Mouse (Mus musculus) liver, adult 2 months (tissue): ENCODE results near the gene Olfr279. TPM values are rescaled to one million over a fixed set of nuclear protein-coding genes. Genes with fewer than 3 reads are reported as not detected.
A peak's percentile ranks its signal among the peaks of the same experiment; 100 is the strongest.

Experiments used
- DNase-seq: peaks from one replicate; pipeline ENCODE4 v3.0.0-alpha.2; 2011; ENCODE audit warnings: low read depth, low spot score; ENCODE audit errors: extremely low read depth
- H3K27ac ChIP-seq: fragments of 200-500 bp; replicated peaks from 2 replicates; pipeline ENCODE4 v1.5.1; 2012; ENCODE audit warnings: low read depth, mild to moderate bottlenecking, control low read depth, inconsistent platforms, low read length; ENCODE audit not compliant: insufficient read depth
- H3K27me3 ChIP-seq: fragments of 200-500 bp; 2 replicates; pipeline ENCODE4 v1.6.1; 2012; ENCODE audit warnings: mild to moderate bottlenecking, moderate library complexity, low read length, inconsistent platforms; ENCODE audit not compliant: control insufficient read depth, insufficient read depth
- H3K36me3 ChIP-seq: fragments of 200-500 bp; 2 replicates; pipeline ENCODE4 v1.6.1; 2012; ENCODE audit warnings: low read length, inconsistent platforms; ENCODE audit not compliant: control insufficient read depth, insufficient read depth
- H3K4me1 ChIP-seq: fragments of 200-500 bp; 2 replicates; pipeline ENCODE4 v1.6.1; 2011; ENCODE audit warnings: low read length; ENCODE audit not compliant: control insufficient read depth, insufficient read depth
- H3K4me3 ChIP-seq: fragments of 200-500 bp; 2 replicates; pipeline ENCODE4 v1.5.1; 2011; ENCODE audit warnings: low read depth, mild to moderate bottlenecking, control low read depth, low read length, moderate library complexity; ENCODE audit not compliant: insufficient read depth
- H3K79me2 ChIP-seq: fragments of 200-500 bp; 2 replicates; pipeline ENCODE4 v1.6.1; 2012; ENCODE audit warnings: inconsistent platforms, mild to moderate bottlenecking, low read length, moderate library complexity; ENCODE audit not compliant: control insufficient read depth, insufficient read depth
- H3K9ac ChIP-seq: fragments of 200-500 bp; 2 replicates; pipeline ENCODE4 v1.6.1; 2012; ENCODE audit warnings: low read depth, mild to moderate bottlenecking, control low read depth, inconsistent platforms, low read length
- CTCF ChIP-seq: fragments of 200-500 bp; IDR thresholded peaks from 2 replicates; pipeline ENCODE4 v1.5.1; 2011; ENCODE audit warnings: low read depth, low read length, control low read depth
- POLR2A ChIP-seq: fragments of 200-500 bp; IDR thresholded peaks from 2 replicates; pipeline ENCODE4 v1.6.1; 2011; ENCODE audit warnings: low read length, control low read depth; ENCODE audit not compliant: insufficient read depth; ENCODE audit errors: extremely low read depth
- whole genome bisulfite sequencing: fragments of 180-500 bp; shearing (Covaris S2); methylation state at CpG from one replicate; pipeline ENCODE4 v1.1.7; 2018; 5-methylcytosine and 5-hydroxymethylcytosine counted together
- polyA plus RNA-seq: library from polyadenylated mRNA; depleted of rRNA; stranded (reverse); fragments of >200 nt; gene quantifications from 2 replicates; pipeline ENCODE4 v1.2.3, GENCODE M21; 2012
- total RNA-seq: library from RNA; depleted of rRNA; stranded (reverse); fragments of >200 nt; gene quantifications from 2 replicates; pipeline ENCODE4 v1.2.3, GENCODE M21; 2014

The Olfr279 gene
- total and polyA plus RNA-seq, 2 experiments = not detected

DNA sequence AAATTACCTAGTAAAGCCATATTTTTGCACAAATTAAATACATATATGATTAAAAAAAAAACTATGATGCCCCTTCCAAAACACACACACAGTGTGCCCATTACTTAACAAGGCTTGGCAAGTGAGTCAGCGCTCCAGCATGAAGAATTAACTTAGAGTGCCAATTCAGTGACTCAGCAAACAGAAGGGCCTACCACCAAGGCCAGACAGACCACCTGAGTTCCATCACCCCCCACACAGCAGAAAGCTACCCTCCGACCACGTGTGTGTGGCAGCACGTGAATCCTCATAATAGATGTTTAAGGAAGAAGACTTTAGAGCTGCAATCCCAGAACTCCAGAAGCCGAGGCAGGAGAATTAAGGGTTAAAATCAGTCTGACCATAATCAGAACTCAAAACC lies 40.1 kb downstream of the Olfr279 start:
- peaks cover 4% of the 10 kb centered on the region for H3K4me1 ChIP-seq
- H3K27ac ChIP-seq = peak overlapping the region; percentile 98
- peak; percentile 75 for DNase-seq
- WGBS = 25% methylated on average over 5 of the region's 5 CpGs
- H3K79me2 ChIP-seq = peaks cover 12% of the 10 kb centered on the region; the same call in 1 of the 2 replicates
- no peak for TF ChIP-seq CTCF
- no peak for TF ChIP-seq POLR2A
- H3K36me3 ChIP-seq = peaks cover 37% of the 10 kb centered on the region
- H3K27me3 ChIP-seq = no peaks in the 10 kb centered on the region
- peak overlapping the region; percentile 73 for H3K9ac ChIP-seq
- H3K4me3 ChIP-seq = peak overlapping the region; percentile 75

DNA sequence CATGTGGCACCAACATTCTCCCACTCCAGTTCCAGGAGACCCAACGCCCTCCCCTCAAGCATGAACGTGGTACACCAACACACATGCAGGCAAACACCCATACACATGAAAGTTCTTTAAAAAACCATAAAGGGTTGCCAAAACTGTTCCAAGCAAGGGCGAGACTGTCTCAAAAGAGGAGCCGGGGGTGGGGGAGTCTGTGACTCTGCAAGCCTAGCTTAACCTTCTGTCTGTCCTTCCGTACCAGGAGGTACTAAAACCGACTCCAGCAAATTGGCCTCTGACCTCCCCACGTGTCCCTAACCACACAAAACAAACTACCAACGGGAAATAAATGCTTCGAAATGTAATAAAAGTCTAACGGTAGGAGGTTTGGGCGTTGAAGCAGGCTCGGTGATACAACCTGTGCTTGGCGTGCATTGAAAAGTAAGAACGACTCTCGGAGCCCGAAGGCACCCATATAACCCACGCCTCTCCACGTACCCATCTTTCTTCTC lies 40.9 kb downstream of the Olfr279 start:
- DNase-seq = peak; percentile 76
- no peaks in the 10 kb centered on the region for H3K27me3 ChIP-seq
- peak overlapping the region; percentile 75 for H3K4me3 ChIP-seq
- peak overlapping the region; percentile 98 for H3K27ac ChIP-seq
- peaks cover 12% of the 10 kb centered on the region; the same call in 1 of the 2 replicates for H3K79me2 ChIP-seq
- peak overlapping the region; percentile 81 for H3K9ac ChIP-seq
- peaks cover 29% of the 10 kb centered on the region for H3K36me3 ChIP-seq
- peaks cover 4% of the 10 kb centered on the region for H3K4me1 ChIP-seq
- under 1% methylated on average over 18 of the region's 18 CpGs for WGBS
- no peak for TF ChIP-seq CTCF
- TF ChIP-seq POLR2A = no peak

DNA sequence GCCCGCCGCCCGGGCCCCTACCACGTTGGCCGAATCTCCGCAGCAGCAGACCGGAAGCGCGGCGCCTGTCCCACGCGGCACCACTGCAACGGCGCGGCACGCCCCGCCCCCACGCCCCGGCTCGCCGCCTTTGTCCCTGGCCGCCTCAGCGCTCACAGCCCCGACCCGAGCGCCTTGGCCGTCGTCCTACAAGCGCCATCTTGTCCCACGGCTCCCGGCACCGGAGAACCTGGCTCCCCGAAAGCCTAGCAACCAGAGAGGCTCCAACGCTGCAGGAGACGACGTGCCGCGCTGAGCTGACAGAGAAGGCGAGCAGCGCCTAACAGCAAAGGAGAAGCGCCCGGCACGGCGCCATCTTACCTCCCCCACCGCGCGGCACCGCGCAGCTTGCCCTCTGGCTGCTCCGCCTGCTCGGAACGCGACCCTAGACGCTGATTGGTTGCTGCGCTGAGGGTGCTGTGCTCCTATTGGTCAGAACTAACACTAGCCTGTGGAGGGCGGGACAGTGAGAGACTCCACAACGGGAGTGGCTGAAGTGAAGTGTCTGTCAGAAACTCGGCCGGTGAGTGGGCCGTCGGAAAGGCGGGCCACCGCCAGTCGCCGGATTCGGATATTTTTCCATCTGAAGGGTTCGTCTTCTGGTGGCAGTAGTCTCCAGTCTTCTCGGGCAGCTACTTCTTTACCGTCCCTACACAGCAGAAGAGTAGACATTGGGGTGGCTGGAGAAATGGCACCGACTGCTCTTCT lies 41.9 kb downstream of the Olfr279 start, which contains the start of gene Kansl2:
TSS of gene Kansl2 (minus strand) at position 384 of the 747 bp plus-strand sequence.
- WGBS = under 1% methylated on average over 67 of the region's 70 CpGs
- H3K4me1 ChIP-seq = peaks cover 4% of the 10 kb centered on the region
- peaks cover 12% of the 10 kb centered on the region; the same call in 1 of the 2 replicates for H3K79me2 ChIP-seq
- TF ChIP-seq CTCF (no peak), POLR2A (peak; percentile 92)
- peak within 1 kb of the TSS; percentile 97 for H3K9ac ChIP-seq
- no peaks in the 10 kb centered on the region for H3K27me3 ChIP-seq
- H3K27ac ChIP-seq = peak within 1 kb of the TSS; percentile 98
- DNase-seq = peak; percentile 96
- peaks cover 21% of the 10 kb centered on the region for H3K36me3 ChIP-seq
- peak within 1 kb of the TSS; percentile 94 for H3K4me3 ChIP-seq

DNA sequence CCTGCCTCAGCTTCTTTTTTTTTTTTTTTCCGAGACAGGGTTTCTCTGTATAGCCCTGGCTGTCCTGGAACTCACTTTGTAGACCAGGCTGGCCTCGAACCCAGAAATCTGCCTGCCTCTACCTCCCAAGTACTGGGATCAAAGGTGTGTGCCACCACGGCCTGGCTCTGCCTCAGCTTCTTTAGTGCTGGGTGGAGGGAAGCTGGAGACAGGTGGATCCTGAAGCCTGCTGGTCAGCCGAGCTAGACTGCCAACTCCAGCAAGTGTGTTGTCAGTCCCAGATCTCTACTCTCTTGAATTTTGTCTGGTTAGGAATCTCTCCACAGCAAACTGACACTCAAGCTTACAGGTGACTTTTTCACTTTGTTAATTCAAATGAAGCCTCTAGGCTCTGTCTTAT lies 43.7 kb downstream of the Olfr279 start:
- no peaks in the 10 kb centered on the region for H3K27me3 ChIP-seq
- H3K4me3 ChIP-seq = no peak overlapping the region
- 88% methylated on average over 4 of the region's 4 CpGs for WGBS
- TF ChIP-seq CTCF = no peak
- TF ChIP-seq POLR2A = no peak
- H3K4me1 ChIP-seq = peaks cover 4% of the 10 kb centered on the region
- H3K36me3 ChIP-seq = peaks cover 19% of the 10 kb centered on the region
- no peak overlapping the region for H3K9ac ChIP-seq
- peaks cover 12% of the 10 kb centered on the region; the same call in 1 of the 2 replicates for H3K79me2 ChIP-seq
- no peak overlapping the region for H3K27ac ChIP-seq
- DNase-seq = no peak

DNA sequence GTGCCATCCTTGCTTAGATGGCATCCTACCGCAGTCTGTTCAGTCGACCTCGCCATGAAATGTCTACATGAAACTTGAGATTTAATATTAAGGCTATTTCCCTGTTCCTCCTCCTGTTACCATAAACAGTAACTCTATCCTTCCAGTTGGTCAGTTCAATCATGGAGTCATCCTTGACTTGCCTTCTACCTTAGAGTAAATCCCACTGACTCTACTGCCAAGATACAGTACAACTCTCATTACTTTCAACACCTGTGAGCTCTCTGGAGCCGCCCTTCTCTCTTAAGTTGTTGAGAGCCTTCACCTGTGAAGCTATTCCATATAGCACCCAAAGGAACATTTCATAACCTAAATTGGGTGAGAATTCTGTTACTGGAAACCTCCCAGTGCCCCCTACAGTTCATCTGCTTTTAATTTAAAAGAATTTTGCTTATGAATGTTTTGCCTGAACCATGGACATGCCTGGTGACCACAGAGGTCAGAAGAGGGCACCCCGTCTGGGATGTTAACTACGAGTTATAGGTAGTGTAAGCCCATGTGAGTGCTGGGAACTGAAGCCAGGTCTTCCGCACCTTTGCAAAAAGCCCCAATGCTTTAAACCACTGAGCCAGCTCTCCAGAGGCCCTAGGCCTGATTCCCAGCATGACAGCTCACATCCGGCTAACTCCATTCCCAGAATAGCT lies 44.8 kb downstream of the Olfr279 start:
- no peak overlapping the region for H3K4me3 ChIP-seq
- no peak for DNase-seq
- no peaks in the 10 kb centered on the region for H3K27me3 ChIP-seq
- TF ChIP-seq CTCF = no peak
- TF ChIP-seq POLR2A = no peak
- no peak overlapping the region for H3K9ac ChIP-seq
- H3K4me1 ChIP-seq = peaks cover 2% of the 10 kb centered on the region
- H3K79me2 ChIP-seq = peaks cover 7% of the 10 kb centered on the region; the same call in 1 of the 2 replicates
- WGBS = 89% methylated on average over 8 of the region's 8 CpGs
- no peak overlapping the region for H3K27ac ChIP-seq
- peaks cover 17% of the 10 kb centered on the region for H3K36me3 ChIP-seq

DNA sequence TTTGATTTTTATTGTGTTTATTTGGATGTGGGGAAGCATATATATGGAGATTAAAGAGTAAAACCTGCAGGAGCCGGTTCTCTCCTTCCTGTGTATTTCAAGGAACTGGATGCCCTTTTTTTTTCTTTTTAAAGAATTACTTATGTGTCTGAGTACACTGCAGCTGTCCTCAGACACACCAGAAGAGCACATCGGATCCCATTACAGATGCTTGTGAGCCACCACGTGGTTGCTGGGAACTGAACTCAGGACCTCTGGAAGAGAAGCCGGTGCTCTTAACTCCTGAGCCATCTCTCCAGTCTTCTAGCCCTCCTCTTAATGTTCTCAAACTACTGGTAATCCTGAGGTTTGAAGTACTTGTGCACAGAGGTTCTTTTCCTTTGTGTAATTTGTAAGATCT lies 45.7 kb downstream of the Olfr279 start:
- no peaks in the 10 kb centered on the region; the same call in 1 of the 2 replicates for H3K4me1 ChIP-seq
- 0 out of 2 replicates have a peak, but pooled peaks cover under 1% of the 10 kb centered on the region for H3K79me2 ChIP-seq
- H3K27ac ChIP-seq = no peak overlapping the region
- no peaks in the 10 kb centered on the region for H3K27me3 ChIP-seq
- H3K4me3 ChIP-seq = no peak overlapping the region
- TF ChIP-seq CTCF (no peak), POLR2A (no peak)
- 75% methylated on average over 4 of the region's 4 CpGs for WGBS
- H3K36me3 ChIP-seq = peaks cover 20% of the 10 kb centered on the region
- no peak overlapping the region for H3K9ac ChIP-seq
- no peak for DNase-seq
